Mouse (Mus musculus): ENCODE measurements around the gene Lmntd2. TPM values are rescaled to one million over a fixed set of nuclear protein-coding genes. Genes with fewer than 3 reads are reported as not detected.
"Not testable (repeated sequence)": the region's sequence is repeated elsewhere in the genome, so short reads cannot be mapped to it uniquely, and the experiment has no call there.

Gene Lmntd2
- polyA plus RNA-seq (2014; fragmentation: Nextera tagmentation; extraction: Ambion mirVana): 0.46 and 0.62 TPM in 2 replicates

DNA sequence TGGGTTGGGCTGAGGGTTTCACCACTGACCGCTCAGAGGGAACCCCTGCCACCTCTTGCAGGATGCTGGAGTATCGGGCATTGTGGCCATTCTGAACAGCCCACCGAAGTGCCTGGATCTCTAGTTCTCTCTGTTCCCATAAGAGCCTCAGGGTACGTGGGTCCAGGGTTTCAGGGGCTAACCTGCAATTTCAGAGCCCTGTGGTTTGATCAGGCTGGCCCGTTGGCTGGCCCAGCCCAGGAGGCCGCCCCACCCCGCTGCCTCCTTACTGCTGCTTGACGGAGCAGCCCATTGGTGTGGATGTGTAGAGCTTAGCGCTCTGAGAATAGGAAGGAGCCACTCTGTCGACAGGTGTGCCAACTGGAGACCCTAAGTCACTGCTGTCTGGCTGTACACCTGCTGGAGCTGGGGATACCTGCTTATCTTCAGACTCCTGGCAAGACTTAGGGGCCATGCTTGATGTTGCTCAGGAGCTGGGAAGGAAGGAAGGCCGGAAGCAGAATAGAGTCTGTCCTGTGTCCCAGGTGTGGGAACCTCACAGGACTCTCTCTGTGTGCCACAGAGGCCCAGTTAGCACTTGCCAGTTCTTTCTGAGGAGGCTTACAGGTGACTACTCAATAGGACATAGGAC lies at the start of gene Lmntd2:
Gene Lmntd2, minus strand, starts transcription at position 476 of the 631 bp plus-strand sequence.
- Histone ChIP-seq H3K36me3 (ENCODE audit: control insufficient read depth, insufficient read depth, low read length) (0 out of 2 replicates have a peak, but pooled peaks cover 8% of the 10 kb centered on the region), H3K9ac (ENCODE audit: low read length) (peak within 1 kb of the TSS; percentile 68; the same call in 1 of the 2 replicates), H3K4me1 (ENCODE audit: control insufficient read depth in 2 of 2, insufficient read depth in 2 of 2, low read length in 2 of 2) (peaks cover 9 to 17% of the 10 kb centered on the region in 2 experiments), H3K27me3 (ENCODE audit: control insufficient read depth, insufficient read depth, low read length) (no peaks in the 10 kb centered on the region; the same call in 1 of the 2 replicates), H3K27ac (replicated peaks in 1 of 2; ENCODE audit: control insufficient read depth in 1 of 2, insufficient read depth in 1 of 2, low read depth in 2 of 2, low read length in 2 of 2) (peak within 1 kb of the TSS in 1 of 2 experiments; percentile 43; a peak in 1 of 4 replicates), H3K4me2 (ENCODE audit: low read length) (peak within 1 kb of the TSS; percentile 96), H3K9me3 (ENCODE audit: control insufficient read depth, low read length) (no peaks in the 10 kb centered on the region), H3K4me3 (ENCODE audit: control insufficient read depth in 1 of 2, insufficient read depth in 1 of 2, low read depth in 1 of 2, low read length in 2 of 2) (peak within 1 kb of the TSS; percentile 58 to 61; a peak in 2 of 4 replicates)
- no peak for ATAC-seq (ENCODE audit: insufficient number of reproducible peaks, insufficient read depth, low FRiP score, low read depth)
- 92% methylated on average over 11 of the region's 11 CpGs for WGBS

DNA sequence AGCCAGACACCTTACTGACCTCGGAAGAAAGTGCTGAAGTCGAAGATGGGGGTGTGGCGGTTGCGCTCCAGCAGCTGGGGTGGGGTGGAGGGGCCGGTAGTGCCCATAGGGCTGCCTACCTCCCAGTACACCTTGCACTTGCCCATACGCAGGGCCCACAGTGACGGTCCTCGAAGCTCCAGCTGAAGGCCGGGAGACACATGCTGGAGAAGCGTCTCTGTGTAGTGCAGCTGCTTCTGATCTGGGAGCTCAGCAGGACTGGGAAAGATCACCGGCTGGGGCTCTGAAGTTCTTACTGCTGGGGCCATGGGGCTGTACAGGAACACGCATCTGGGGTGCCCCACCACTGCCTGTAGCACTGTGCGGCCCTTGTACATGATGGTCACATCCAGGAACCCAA lies 49.8 kb upstream of the Lmntd2 start:
- H3K27me3 ChIP-seq (ENCODE audit: control insufficient read depth, insufficient read depth, low read length): no peaks in the 10 kb centered on the region
- no peak for ATAC-seq (ENCODE audit: insufficient number of reproducible peaks, insufficient read depth, low FRiP score, low read depth)
- H3K36me3 ChIP-seq (ENCODE audit: control insufficient read depth, insufficient read depth, low read length): peaks cover 57% of the 10 kb centered on the region
- H3K4me2 ChIP-seq (ENCODE audit: low read length): no peak overlapping the region
- H3K4me3 ChIP-seq (ENCODE audit: control insufficient read depth in 1 of 2, insufficient read depth in 1 of 2, low read depth in 1 of 2, low read length in 2 of 2): no peak overlapping the region
- H3K27ac ChIP-seq (replicated peaks in 1 of 2; ENCODE audit: control insufficient read depth in 1 of 2, insufficient read depth in 1 of 2, low read depth in 2 of 2, low read length in 2 of 2): no peak overlapping the region
- H3K9me3 ChIP-seq (ENCODE audit: control insufficient read depth, low read length): no peaks in the 10 kb centered on the region
- WGBS: 89% methylated on average over 13 of the region's 13 CpGs
- peaks cover 8 to 13% of the 10 kb centered on the region in 2 experiments; a peak in 2 of 4 replicates for H3K4me1 ChIP-seq (ENCODE audit: control insufficient read depth in 2 of 2, insufficient read depth in 2 of 2, low read length in 2 of 2)
- no peak overlapping the region for H3K9ac ChIP-seq (ENCODE audit: low read length)

DNA sequence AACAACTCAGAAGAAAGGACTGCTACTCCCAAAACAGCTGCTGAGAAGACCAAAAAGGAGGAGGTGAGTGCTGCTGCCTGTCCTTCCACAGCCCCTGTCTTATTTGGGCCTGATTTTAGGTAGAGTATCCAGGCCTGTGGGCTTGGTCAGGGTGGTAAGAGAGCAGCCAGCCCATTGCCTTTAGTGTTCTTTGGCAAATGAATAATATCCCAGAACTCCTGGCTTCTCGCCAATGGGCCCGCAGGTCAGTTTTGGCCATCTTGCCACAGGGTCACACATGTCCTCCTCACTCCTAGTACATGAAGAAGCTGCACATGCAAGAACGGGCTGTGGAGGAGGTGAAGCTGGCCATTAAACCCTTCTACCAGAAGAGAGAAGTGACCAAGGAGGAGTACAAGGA lies 47.6 kb upstream of the Lmntd2 start:
- H3K9ac ChIP-seq (ENCODE audit: low read length): no peak overlapping the region
- 92% methylated on average over 3 of the region's 3 CpGs for WGBS
- no peak for ATAC-seq (ENCODE audit: insufficient number of reproducible peaks, insufficient read depth, low FRiP score, low read depth)

DNA sequence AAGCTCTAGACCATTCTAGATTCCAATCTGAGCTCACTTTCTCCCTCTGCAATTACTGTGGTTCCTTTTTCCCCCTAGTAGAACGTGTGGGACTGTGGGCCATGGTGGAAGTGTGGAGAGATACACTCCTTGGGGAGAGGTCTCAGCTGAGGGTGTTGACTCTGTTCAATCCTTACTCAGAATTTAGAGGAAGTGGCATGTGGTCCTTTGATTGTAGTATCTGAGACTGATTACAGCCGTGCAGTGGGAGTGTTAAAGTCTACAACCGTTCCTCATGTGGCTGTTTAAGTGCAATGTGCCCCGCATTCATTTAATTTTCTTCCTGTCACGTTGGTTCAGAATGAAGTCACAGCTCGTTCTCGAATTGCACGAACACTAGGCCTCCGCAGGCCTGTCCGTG lies 42.3 kb upstream of the Lmntd2 start:
- H3K27me3 ChIP-seq (ENCODE audit: control insufficient read depth, insufficient read depth, low read length): no peaks in the 10 kb centered on the region
- WGBS: 84% methylated on average over 10 of the region's 10 CpGs
- no peak overlapping the region for H3K27ac ChIP-seq (replicated peaks in 1 of 2; ENCODE audit: control insufficient read depth in 1 of 2, insufficient read depth in 1 of 2, low read depth in 2 of 2, low read length in 2 of 2)
- H3K4me3 ChIP-seq (ENCODE audit: control insufficient read depth in 1 of 2, insufficient read depth in 1 of 2, low read depth in 1 of 2, low read length in 2 of 2): no peak overlapping the region
- H3K9me3 ChIP-seq (ENCODE audit: control insufficient read depth, low read length): no peaks in the 10 kb centered on the region
- no peak for ATAC-seq (ENCODE audit: insufficient number of reproducible peaks, insufficient read depth, low FRiP score, low read depth)
- no peak overlapping the region for H3K4me2 ChIP-seq (ENCODE audit: low read length)
- H3K4me1 ChIP-seq (ENCODE audit: control insufficient read depth in 2 of 2, insufficient read depth in 2 of 2, low read length in 2 of 2): no peaks in the 10 kb centered on the region
- no peak overlapping the region for H3K9ac ChIP-seq (ENCODE audit: low read length)
- H3K36me3 ChIP-seq (ENCODE audit: control insufficient read depth, insufficient read depth, low read length): peaks cover 98% of the 10 kb centered on the region

More for the DNA sequence above, 47.6 kb upstream of the Lmntd2 start:
- H3K4me1 ChIP-seq (ENCODE audit: control insufficient read depth in 2 of 2, insufficient read depth in 2 of 2, low read length in 2 of 2): peaks cover 6 to 11% of the 10 kb centered on the region in 2 experiments; a peak in 2 of 4 replicates
- H3K4me3 ChIP-seq (ENCODE audit: control insufficient read depth in 1 of 2, insufficient read depth in 1 of 2, low read depth in 1 of 2, low read length in 2 of 2): no peak overlapping the region
- no peak overlapping the region for H3K4me2 ChIP-seq (ENCODE audit: low read length)
- no peaks in the 10 kb centered on the region for H3K27me3 ChIP-seq (ENCODE audit: control insufficient read depth, insufficient read depth, low read length)
- no peaks in the 10 kb centered on the region for H3K9me3 ChIP-seq (ENCODE audit: control insufficient read depth, low read length)
- H3K36me3 ChIP-seq (ENCODE audit: control insufficient read depth, insufficient read depth, low read length): peaks cover 79% of the 10 kb centered on the region
- H3K27ac ChIP-seq (replicated peaks in 1 of 2; ENCODE audit: control insufficient read depth in 1 of 2, insufficient read depth in 1 of 2, low read depth in 2 of 2, low read length in 2 of 2): no peak overlapping the region

DNA sequence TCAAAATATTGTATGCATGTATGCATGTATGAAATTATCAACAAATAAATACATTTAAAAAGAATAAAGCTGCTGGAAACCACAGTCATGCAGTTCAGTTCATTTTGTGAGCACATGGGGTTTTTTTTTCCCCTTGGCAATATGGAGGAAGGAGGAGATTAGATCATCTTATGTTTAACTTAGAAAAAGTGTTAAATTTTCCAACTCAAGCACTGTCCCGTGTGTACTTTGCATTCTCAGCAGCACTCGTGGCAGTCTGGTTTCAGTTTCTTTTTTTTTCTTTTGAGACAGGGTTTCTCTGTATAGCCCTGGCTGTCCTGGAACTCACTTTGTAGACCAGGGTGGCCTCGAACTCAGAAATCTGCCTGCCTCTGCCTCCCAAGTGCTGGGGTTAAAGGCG lies 36.6 kb upstream of the Lmntd2 start:
- not testable (repeated sequence) for H3K9ac ChIP-seq (ENCODE audit: low read length); H3K27me3 ChIP-seq (ENCODE audit: control insufficient read depth, insufficient read depth, low read length); H3K9me3 ChIP-seq (ENCODE audit: control insufficient read depth, low read length); H3K27ac ChIP-seq (replicated peaks in 1 of 2; ENCODE audit: control insufficient read depth in 1 of 2, insufficient read depth in 1 of 2, low read depth in 2 of 2, low read length in 2 of 2); H3K4me1 ChIP-seq (ENCODE audit: control insufficient read depth in 2 of 2, insufficient read depth in 2 of 2, low read length in 2 of 2); ATAC-seq (ENCODE audit: insufficient number of reproducible peaks, insufficient read depth, low FRiP score, low read depth); H3K4me3 ChIP-seq (ENCODE audit: control insufficient read depth in 1 of 2, insufficient read depth in 1 of 2, low read depth in 1 of 2, low read length in 2 of 2); H3K4me2 ChIP-seq (ENCODE audit: low read length)
- peaks cover 98% of the 10 kb centered on the region for H3K36me3 ChIP-seq (ENCODE audit: control insufficient read depth, insufficient read depth, low read length)
- 91% methylated on average over 4 of the region's 4 CpGs for WGBS

DNA sequence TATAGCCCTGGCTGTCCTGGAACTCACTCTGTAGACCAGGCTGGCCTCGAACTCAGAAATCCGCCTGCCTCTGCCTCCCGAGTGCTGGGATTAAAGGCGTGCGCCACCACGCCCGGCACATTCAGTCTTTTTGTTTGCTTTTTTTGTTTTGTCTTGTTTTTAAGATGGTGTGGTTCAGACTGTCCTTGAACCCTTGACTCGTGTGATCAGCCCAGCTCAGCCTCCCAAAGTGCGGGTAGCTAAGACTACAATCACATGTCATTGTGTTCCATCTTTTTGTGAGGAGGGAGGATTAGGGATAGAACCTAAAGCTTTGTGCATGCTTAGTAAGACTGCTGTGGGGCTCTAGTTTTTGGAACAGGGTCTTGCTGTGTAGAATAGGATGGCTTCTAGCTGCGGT lies 17.7 kb upstream of the Lmntd2 start:
- 97% methylated on average over 10 of the region's 10 CpGs for WGBS
- no peaks in the 10 kb centered on the region for H3K9me3 ChIP-seq (ENCODE audit: control insufficient read depth, low read length)
- no peak overlapping the region for H3K9ac ChIP-seq (ENCODE audit: low read length)
- H3K36me3 ChIP-seq (ENCODE audit: control insufficient read depth, insufficient read depth, low read length): peaks cover 61% of the 10 kb centered on the region
- H3K4me2 ChIP-seq (ENCODE audit: low read length): no peak overlapping the region
- H3K27me3 ChIP-seq (ENCODE audit: control insufficient read depth, insufficient read depth, low read length): no peaks in the 10 kb centered on the region
- ATAC-seq (ENCODE audit: insufficient number of reproducible peaks, insufficient read depth, low FRiP score, low read depth): no peak
- peaks cover 7 to 15% of the 10 kb centered on the region in 2 experiments for H3K4me1 ChIP-seq (ENCODE audit: control insufficient read depth in 2 of 2, insufficient read depth in 2 of 2, low read length in 2 of 2)
- no peak overlapping the region for H3K27ac ChIP-seq (replicated peaks in 1 of 2; ENCODE audit: control insufficient read depth in 1 of 2, insufficient read depth in 1 of 2, low read depth in 2 of 2, low read length in 2 of 2)
- H3K4me3 ChIP-seq (ENCODE audit: control insufficient read depth in 1 of 2, insufficient read depth in 1 of 2, low read depth in 1 of 2, low read length in 2 of 2): no peak overlapping the region

DNA sequence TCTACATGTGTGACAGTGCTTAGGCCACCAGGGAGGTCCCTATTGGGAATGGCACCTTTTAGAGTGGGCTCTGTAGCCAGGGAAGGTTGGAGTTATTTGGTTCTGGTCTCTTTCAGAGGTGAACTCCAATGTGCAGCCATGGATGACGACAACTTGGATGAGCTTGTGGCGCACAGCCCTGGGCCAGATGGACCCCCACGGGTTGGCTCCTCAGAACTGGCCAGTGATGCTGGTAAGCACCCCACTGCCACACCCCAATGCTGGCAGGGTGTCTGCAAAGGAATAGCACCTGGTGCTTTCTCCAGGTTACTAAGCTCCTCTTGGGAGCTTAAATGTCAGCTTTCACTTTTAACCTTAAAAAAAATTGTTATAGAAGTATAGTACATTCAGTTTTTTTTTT lies 17.2 kb upstream of the Lmntd2 start:
- WGBS: 92% methylated on average over 3 of the region's 3 CpGs
- H3K27me3 ChIP-seq (ENCODE audit: control insufficient read depth, insufficient read depth, low read length): no peaks in the 10 kb centered on the region
- peaks cover 58% of the 10 kb centered on the region for H3K36me3 ChIP-seq (ENCODE audit: control insufficient read depth, insufficient read depth, low read length)
- no peak overlapping the region for H3K4me2 ChIP-seq (ENCODE audit: low read length)
- H3K9ac ChIP-seq (ENCODE audit: low read length): 0 out of 2 replicates have a peak overlapping the region, but pooled peaks have one; percentile 11
- no peak overlapping the region for H3K27ac ChIP-seq (replicated peaks in 1 of 2; ENCODE audit: control insufficient read depth in 1 of 2, insufficient read depth in 1 of 2, low read depth in 2 of 2, low read length in 2 of 2)
- ATAC-seq (ENCODE audit: insufficient number of reproducible peaks, insufficient read depth, low FRiP score, low read depth): no peak
- peaks cover 7 to 15% of the 10 kb centered on the region in 2 experiments for H3K4me1 ChIP-seq (ENCODE audit: control insufficient read depth in 2 of 2, insufficient read depth in 2 of 2, low read length in 2 of 2)
- H3K9me3 ChIP-seq (ENCODE audit: control insufficient read depth, low read length): no peaks in the 10 kb centered on the region
- H3K4me3 ChIP-seq (ENCODE audit: control insufficient read depth in 1 of 2, insufficient read depth in 1 of 2, low read depth in 1 of 2, low read length in 2 of 2): no peak overlapping the region

Data from heart, embryonic 14.5 days (tissue).